Mouse (Mus musculus): ENCODE results near the gene Uap1.

DNA sequence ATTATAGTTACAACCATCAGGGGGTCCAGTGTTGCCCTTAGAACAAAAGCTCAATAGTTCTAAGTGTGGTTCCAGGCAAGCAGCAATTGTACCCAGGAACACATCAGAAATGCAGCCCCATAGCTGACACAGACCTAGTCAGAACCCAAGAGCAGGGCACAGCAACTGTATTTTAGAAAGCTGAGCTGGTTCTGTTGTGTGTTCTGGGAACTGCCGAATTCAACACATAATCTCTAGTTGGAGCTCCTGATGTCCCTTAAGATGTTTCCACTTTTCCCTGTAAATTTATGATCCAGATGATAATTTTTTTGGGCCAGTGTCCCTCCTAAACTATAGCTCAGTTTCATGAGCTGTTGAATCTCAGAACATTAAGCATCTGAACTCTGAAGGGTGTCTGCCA lies 17.2 kb upstream of the Uap1 start:
- TF ChIP-seq POLR2A (IDR thresholded peaks at IDR 0.05; ENCODE audit: control insufficient read depth, extremely low read depth, insufficient read depth, low read length, poor library complexity) (no peak), CTCF (IDR thresholded peaks at IDR 0.05; ENCODE audit: borderline replicate concordance, control insufficient read depth, extremely low read depth, insufficient read depth, low read length, poor library complexity) (no peak)
